Mouse (Mus musculus): Measurements from ENCODE around the gene Zcchc2.

DNA sequence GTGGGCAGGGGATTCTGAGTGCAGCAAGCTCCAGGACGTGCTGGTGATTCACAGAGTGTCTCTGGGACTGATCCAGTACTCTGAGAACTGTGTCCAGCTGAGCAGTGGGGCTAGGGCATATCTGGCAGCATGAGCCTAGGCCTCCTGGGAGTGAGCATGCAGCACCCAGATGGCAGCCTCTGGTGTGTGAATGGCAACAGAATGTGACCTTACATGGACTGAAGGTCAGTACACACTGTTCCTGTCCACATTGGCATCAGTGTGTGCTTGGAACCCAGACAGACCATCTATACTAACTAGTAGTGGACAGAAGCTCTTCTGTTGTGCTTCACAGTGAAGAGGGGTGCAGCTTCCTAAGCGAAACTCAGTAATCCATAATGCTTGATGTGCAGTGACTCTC is 23.6 kb downstream of the Zcchc2 start:
- no peak for TF ChIP-seq CTCF (IDR thresholded peaks at IDR 0.05; ENCODE audit: low read depth, low read length)
- TF ChIP-seq POLR2A (IDR thresholded peaks at IDR 0.05; ENCODE audit: insufficient read depth, low read length), result no peak
- TF ChIP-seq EP300 (IDR thresholded peaks at IDR 0.05; ENCODE audit: insufficient read depth, low read depth, low read length), result no peak
